Mouse (Mus musculus): ENCODE measurements around the gene Gm6217.

DNA sequence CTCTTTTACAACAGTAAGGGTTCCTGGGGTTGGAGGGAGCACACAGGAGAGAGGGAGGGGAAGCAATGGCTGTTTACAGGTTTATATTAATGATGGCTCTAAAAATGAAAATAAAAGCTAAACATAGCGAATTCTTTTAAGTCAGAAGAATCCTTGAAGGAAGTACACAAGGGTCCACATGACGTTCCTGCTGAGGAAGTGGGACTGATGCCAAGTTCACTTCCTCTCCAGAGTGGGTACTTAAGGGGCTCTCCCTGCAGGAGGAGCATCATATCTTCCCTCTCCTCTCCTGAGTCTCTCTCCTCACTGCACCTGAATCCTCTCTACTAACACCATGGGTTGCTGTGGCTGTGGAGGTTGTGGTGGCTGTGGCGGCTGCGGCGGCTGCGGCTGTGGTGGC is 6.5 kb downstream of the Gm6217 start, which contains the start of gene A030014E15Rik:
- TF ChIP-seq CTCF (IDR thresholded peaks at IDR 0.05; ENCODE audit: low read depth) (no peak), EP300 (IDR thresholded peaks at IDR 0.05; ENCODE audit: low read depth) (no peak)

Data from heart, postnatal 0 days (tissue).